Mouse (Mus musculus) T-helper 17 cell (primary cell): ENCODE measurements around the gene Krt77.

Experiments used
- in situ Hi-C, 2 experiments: fragments of 300-600 bp; cut with MboI, MseI; formaldehyde crosslinking; loops; 1 replicate in 1 of 2; 2 replicates in 1 of 2; pipeline ENCODE4 v1.15.1; 2025; ENCODE audit warnings: high pct_unique_total_duplicates in 2 of 2

Gene Krt77

GRCm38 (mm10) chr15:101869431-101869830 lies at the start of gene Krt77:
Gene Krt77, minus strand, starts transcription at chr15:101869705.
- in situ Hi-C loops, result no loop called here

- in situ Hi-C loops, result no loop called here
These were observed 46.6 kb upstream of the Krt77 start for GRCm38 (mm10) chr15:101916072-101916471.

DNA sequence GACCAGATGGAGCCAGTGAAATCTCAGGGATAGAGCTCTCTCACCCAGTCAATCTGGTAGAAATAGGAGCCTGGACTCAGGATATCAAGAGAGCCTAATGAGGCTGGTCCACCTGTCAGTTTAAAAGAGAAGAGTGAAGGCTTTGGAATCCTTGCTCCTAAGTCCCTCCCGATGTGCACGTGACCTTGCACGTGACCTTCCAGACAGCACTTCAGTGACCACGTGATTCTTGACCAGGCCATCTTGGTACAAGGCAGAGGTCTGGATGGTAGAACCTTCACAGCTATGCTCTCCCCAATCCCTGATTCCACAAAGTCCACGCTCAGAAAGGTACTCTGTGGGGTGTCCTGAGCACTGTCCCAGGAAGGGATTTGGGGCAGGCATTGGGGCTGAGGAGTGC lies 35.3 kb upstream of the Krt77 start:
- in situ Hi-C loops, result no loop called here

DNA sequence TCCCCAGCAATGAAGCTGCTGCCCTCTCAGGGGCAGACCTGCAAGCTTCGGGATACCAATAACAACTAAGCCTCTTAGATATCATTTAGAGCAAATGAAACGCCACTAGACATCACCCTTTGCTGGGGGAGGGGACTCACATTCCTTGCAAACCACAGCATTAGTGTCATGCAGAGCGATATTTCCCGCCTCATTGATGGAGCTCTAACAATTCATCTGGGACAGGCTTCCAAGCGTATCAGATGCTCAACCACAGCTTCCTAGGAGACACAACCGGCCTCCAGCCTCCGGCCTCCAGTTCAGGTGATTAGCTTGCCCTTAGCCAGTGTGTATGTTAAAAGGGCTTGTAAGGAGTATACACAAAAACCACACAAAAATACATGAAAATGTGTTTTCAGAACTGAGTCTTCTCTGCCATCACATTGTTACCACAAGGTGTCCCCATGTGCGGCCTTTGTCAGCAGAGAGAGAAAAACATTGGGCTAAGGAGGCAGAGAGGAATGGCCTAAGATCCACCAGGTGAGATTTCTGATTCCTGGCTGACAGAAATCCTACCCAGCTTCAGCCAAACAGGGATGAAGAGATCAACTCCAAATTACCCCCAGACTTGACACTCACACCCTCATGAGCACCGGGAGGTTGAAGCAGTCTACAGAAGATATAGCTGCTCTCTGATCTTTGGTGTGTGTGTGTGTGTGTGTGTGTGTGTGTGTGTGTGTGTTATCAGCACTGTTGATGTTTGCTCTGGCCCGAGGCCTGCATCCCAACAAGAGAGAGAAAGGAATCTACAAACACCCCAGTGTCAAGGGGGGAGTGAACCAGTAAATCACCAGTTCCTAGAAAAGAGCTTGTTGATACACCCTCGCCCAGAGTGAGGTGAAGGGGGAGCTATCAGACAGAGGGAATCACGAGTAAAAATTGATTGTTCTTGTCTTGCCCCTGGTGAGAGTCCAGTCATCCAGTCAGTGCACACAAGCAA lies 33.0 kb upstream of the Krt77 start:
- in situ Hi-C loops, result no loop called here

- in situ Hi-C loops, result no loop called here
These were observed 25.7 kb upstream of the Krt77 start for GRCm38 (mm10) chr15:101895216-101895615.

GRCm38 (mm10) chr15:101892820-101893219 lies 23.3 kb upstream of the Krt77 start, which contains the start of gene Krt76:
Gene Krt76, minus strand, starts transcription at chr15:101892920.
- in situ Hi-C loops, result no loop called here

- in situ Hi-C loops, result no loop called here
These were observed 10.3 kb upstream of the Krt77 start for GRCm38 (mm10) chr15:101879776-101880175.

DNA sequence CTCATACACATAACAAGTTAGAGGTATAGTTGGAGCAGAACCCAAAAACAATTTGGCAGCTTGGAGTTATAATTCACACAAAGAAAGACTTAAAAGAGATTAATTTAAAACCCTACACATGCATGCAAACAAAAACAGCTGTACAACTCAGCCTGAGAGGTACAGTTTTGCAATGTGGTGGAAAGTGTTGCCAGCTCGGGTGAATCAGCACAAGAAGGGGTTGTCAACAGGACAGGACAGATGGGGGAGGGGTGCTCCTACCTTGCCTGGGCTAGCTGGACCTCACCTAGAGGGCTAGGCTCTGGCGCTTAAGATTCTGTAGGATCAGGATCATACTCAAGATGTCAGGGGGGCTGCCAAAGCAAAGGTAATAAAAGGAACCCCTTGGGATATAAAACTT lies 8.5 kb upstream of the Krt77 start:
- in situ Hi-C loops, result no loop called here

- in situ Hi-C loops, result no loop called here
These were observed 4.9 kb upstream of the Krt77 start for GRCm38 (mm10) chr15:101874383-101874782.

DNA sequence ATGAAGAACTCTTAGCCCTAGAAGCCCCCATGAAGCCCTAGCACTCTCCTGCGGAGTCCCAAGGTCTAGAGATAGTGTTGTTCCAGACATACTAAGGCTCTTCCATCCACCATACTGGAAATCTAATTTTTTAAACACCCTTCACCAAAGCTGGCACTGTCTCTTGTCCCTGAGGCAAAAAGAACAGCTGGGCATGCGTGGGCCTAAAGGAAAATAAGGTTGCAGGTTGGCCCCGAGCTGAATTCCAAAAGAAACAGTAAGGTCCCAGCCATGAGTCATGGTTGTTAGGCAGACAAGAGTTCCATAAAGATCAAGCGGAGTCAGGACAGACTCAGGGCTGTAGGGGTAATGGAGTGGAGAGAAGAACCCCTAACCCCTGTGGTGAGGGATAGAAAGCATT lies 3.7 kb upstream of the Krt77 start:
- in situ Hi-C loops, result no loop called here

DNA sequence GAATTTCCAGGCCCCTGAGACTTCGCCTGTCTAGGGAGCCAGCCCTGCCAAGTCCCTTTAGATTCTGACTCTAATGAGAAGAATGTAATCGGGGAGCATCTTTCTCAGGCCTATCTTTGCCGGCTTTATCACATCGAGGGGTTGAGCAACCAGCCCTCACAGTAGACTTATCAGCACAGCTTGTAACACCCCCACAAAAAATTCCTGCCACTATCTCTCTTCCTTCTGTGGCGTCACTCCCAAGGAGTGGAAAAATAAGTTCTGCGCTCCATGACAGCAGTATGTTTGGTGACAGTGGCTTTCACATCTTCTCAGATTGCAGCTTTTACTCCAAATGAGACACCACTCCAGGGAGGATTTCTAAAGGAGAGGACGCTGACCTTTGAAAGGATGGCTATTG lies 2.8 kb downstream of the Krt77 start:
- in situ Hi-C loops, result no loop called here

GRCm38 (mm10) chr15:101860421-101861130 lies 8.9 kb downstream of the Krt77 start:
- in situ Hi-C loops, result no loop called here

- in situ Hi-C loops, result no loop called here
These were observed 9.8 kb downstream of the Krt77 start for GRCm38 (mm10) chr15:101859735-101860170.

GRCm38 (mm10) chr15:101858673-101859425 lies 10.7 kb downstream of the Krt77 start:
- in situ Hi-C loops, result no loop called here

DNA sequence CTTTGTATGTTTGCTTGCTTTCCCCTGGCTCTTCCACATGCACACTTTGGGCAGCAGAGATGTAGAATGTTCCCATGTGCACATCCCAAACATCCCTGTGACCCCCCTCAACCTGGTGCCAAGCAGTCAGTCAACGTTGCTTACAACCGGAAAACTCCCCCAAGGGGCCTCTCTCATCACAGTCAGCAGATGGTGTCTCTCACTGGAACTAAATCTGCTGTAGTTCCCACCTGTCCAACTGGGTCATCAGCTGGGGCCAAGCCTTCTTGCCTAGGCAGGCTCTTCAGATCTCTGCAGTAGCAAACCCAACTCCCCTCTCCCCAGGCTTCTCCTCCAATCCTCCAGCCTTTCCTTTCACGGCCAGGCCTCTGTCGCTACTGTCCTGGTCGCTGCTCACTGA lies 12.8 kb downstream of the Krt77 start:
- in situ Hi-C loops, result no loop called here

- in situ Hi-C loops, result no loop called here
These were observed 13.8 kb downstream of the Krt77 start for GRCm38 (mm10) chr15:101855732-101856131.

DNA sequence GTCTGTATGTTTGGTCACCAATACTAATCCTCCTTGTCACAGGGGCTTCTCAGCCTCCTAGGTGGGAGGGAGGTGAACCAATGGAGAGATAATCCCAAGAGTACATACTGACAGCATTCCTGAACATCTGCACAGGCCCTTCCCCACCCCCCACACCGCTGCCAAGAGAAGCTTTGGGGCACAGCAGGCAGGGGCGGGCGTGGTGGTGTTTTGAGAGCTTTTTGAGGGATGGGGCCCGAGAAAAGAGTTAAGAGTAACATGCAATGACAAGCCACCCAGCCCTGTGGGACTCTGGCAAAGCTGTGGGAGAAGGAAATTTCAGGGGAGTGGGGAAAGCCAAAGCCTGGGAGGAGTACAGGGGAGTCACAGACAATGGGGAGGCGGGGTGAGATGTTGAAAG lies 15.2 kb downstream of the Krt77 start:
- in situ Hi-C loops, result no loop called here

GRCm38 (mm10) chr15:101852571-101852970 lies 16.9 kb downstream of the Krt77 start:
- in situ Hi-C loops, result no loop called here

- in situ Hi-C loops, result no loop called here
These were observed 18.8 kb downstream of the Krt77 start, which contains the start of gene Krt1 for GRCm38 (mm10) chr15:101850694-101851093. Gene Krt1, minus strand, starts transcription at chr15:101850794.

- in situ Hi-C loops, result no loop called here
These were observed 23.5 kb downstream of the Krt77 start for GRCm38 (mm10) chr15:101845971-101846403.

DNA sequence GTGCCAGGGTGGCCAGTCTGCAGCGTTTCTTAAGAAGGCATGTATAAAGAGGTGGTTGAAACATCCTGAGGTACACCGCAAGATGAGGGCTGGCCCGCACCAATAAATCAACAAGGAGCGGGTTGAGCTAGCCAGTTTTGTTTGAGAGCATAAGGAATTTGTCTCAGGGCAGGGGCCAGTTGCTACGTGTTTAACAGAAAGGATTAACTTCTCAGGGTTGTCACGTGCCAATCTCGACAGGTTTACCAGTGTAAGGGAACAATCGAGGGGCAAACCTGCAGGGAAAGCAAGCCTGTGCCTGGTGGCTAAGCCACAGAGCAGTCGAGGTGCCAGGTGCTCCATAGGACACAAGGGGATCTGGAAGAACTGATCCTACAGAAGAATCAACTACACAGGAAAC lies 26.3 kb downstream of the Krt77 start:
- in situ Hi-C loops, result loop anchor here in 1 of 2 experiments (5.0 kb wide), 1 partner anchor 219 kb away; no protein-coding TSS in a partner anchor
